ENCODE assay signal across 10 mouse cellular contexts in the genomic region with DNA sequence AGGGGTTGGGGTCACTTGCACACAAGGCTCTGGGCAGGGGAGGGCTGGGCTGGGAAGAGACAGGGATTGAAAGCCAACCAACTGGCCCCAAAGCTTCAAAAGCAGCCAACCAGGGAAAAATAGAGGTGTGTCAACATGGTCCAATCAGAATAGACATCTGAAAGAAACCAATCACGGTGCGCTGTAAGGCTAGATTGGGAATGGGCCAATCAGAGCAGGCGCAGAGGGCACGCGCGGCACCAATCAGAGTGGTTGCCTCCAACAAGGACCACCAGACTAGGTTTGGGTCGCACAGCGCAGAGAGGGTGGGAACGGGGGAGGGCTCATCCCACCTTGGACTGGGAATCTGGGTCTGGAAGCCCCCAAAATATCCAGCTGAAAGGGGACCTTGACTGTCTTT.
DNase-seq lines count a peak whose midpoint lies in the region; ATAC-seq and TF ChIP-seq lines count a peak whose summit lies in the region.
"Had no signal": no experiment of that assay in that cellular context is flagged by ENCODE, and none has a peak within 500 bp of the region (broad histone marks: within the 10 kb centered on the region; RNA-seq: fewer than 3 reads in every experiment).

No protein-coding gene starts in this region.

- no peak overlapping the region for H3K9ac ChIP-seq in kidney, embryonic 14.5 days (ENCODE audit: low read depth, low read length)
- no peak overlapping the region for H3K9ac ChIP-seq in kidney, embryonic 15.5 days
- no peak overlapping the region for H3K9ac ChIP-seq in hindbrain, embryonic 15.5 days
- H3K9ac ChIP-seq in neural tube, embryonic 13.5 days = no peak overlapping the region
- H3K9ac ChIP-seq: heart, embryonic 15.5 days had no signal

- H3K27me3 ChIP-seq in kidney, embryonic 14.5 days (ENCODE audit: control insufficient read depth, insufficient read depth, low read length) = no peaks in the 10 kb centered on the region
- 0 out of 2 replicates have a peak, but pooled peaks cover 2% of the 10 kb centered on the region for H3K27me3 ChIP-seq in kidney, embryonic 15.5 days
- no peaks in the 10 kb centered on the region for H3K27me3 ChIP-seq in hindbrain, embryonic 15.5 days
- H3K27me3 ChIP-seq in neural tube, embryonic 13.5 days = peaks cover 4% of the 10 kb centered on the region; the same call in 1 of the 2 replicates

- 0 out of 2 replicates have a peak, but pooled peaks cover 3% of the 10 kb centered on the region for H3K9me3 ChIP-seq in kidney, embryonic 14.5 days (ENCODE audit: control insufficient read depth, low read length)
- no peaks in the 10 kb centered on the region; the same call in 1 of the 2 replicates for H3K9me3 ChIP-seq in kidney, embryonic 15.5 days (replicated peaks)
- H3K9me3 ChIP-seq in hindbrain, embryonic 15.5 days = no peaks in the 10 kb centered on the region; the same call in 1 of the 2 replicates
- 0 out of 2 replicates have a peak, but pooled peaks cover 5% of the 10 kb centered on the region for H3K9me3 ChIP-seq in neural tube, embryonic 13.5 days
- H3K9me3 ChIP-seq: heart, embryonic 15.5 days had no signal

- WGBS in kidney, embryonic 14.5 days = 58% methylated on average over 9 of the region's 9 CpGs
- 50% methylated on average over 9 of the region's 9 CpGs for WGBS in kidney, embryonic 15.5 days
- WGBS in hindbrain, embryonic 15.5 days = 52% methylated on average over 9 of the region's 9 CpGs
- WGBS in neural tube, embryonic 13.5 days = 43% methylated on average over 9 of the region's 9 CpGs

- H3K4me2 ChIP-seq in kidney, embryonic 14.5 days (replicated peaks; ENCODE audit: low read depth, low read length) = no peak overlapping the region; the same call in 1 of the 2 replicates
- no peak overlapping the region for H3K4me2 ChIP-seq in kidney, embryonic 15.5 days
- H3K4me2 ChIP-seq in hindbrain, embryonic 15.5 days = peak overlapping the region; percentile 4; the same call in 1 of the 2 replicates
- H3K4me2 ChIP-seq in neural tube, embryonic 13.5 days = 0 out of 2 replicates have a peak overlapping the region, but pooled peaks have one; percentile 18

- peaks cover 21% of the 10 kb centered on the region for H3K4me1 ChIP-seq in kidney, embryonic 14.5 days (ENCODE audit: control insufficient read depth, insufficient read depth, low read length)
- H3K4me1 ChIP-seq in kidney, embryonic 15.5 days = peaks cover 44% of the 10 kb centered on the region
- H3K4me1 ChIP-seq in bone marrow macrophage, adult 2 months (ENCODE audit: control insufficient read depth, insufficient read depth, low read length) = peaks cover 15% of the 10 kb centered on the region
- H3K4me1 ChIP-seq in hindbrain, embryonic 15.5 days (replicated peaks) = peaks cover 18% of the 10 kb centered on the region
- peaks cover 22% of the 10 kb centered on the region for H3K4me1 ChIP-seq in neural tube, embryonic 13.5 days (replicated peaks)

- no peak overlapping the region for H3K4me3 ChIP-seq in kidney, embryonic 14.5 days (ENCODE audit: low read length)
- no peak overlapping the region for H3K4me3 ChIP-seq in kidney, embryonic 15.5 days (replicated peaks)
- H3K4me3 ChIP-seq in bone marrow macrophage, adult 2 months (ENCODE audit: insufficient read depth, low read length) = no peak overlapping the region
- H3K4me3 ChIP-seq in hindbrain, embryonic 15.5 days = no peak overlapping the region
- H3K4me3 ChIP-seq in neural tube, embryonic 13.5 days = no peak overlapping the region
- H3K4me3 ChIP-seq: heart, embryonic 15.5 days had no signal

- TF ChIP-seq POLR2A in bone marrow macrophage, adult 2 months (IDR thresholded peaks at IDR 0.05; ENCODE audit: borderline replicate concordance, low read depth, low read length) = no peak

- no peak for TF ChIP-seq CTCF in bone marrow macrophage, adult 2 months (IDR thresholded peaks at IDR 0.05; ENCODE audit: low read depth, low read length)

- no peak for DNase-seq in thymus, postnatal 36 days
- no peak for DNase-seq in spleen, postnatal 36 days (ENCODE audit: low spot score in 2 of 2)
- DNase-seq: thymus, adult 2 months had no signal

- no peaks in the 10 kb centered on the region for H3K36me3 ChIP-seq in kidney, embryonic 14.5 days (ENCODE audit: control insufficient read depth, insufficient read depth, low read length)
- H3K36me3 ChIP-seq in kidney, embryonic 15.5 days = no peaks in the 10 kb centered on the region
- no peaks in the 10 kb centered on the region for H3K36me3 ChIP-seq in hindbrain, embryonic 15.5 days
- no peaks in the 10 kb centered on the region for H3K36me3 ChIP-seq in neural tube, embryonic 13.5 days
- H3K36me3 ChIP-seq: heart, embryonic 15.5 days had no signal

- no peak overlapping the region for H3K27ac ChIP-seq in kidney, embryonic 14.5 days (ENCODE audit: low read depth, low read length)
- H3K27ac ChIP-seq in kidney, embryonic 15.5 days = no peak overlapping the region
- peak overlapping the region; percentile 96 for H3K27ac ChIP-seq in bone marrow macrophage, adult 2 months (ENCODE audit: insufficient read depth, low read depth, low read length)
- peak overlapping the region; percentile 59; the same call in 1 of the 2 replicates for H3K27ac ChIP-seq in hindbrain, embryonic 15.5 days (replicated peaks)
- H3K27ac ChIP-seq in neural tube, embryonic 13.5 days (replicated peaks) = peak overlapping the region; percentile 62; the same call in 1 of the 2 replicates
- H3K27ac ChIP-seq: heart, embryonic 15.5 days had no signal

- peak; percentile 24; the same call in 1 of the 2 replicates for ATAC-seq in kidney, embryonic 14.5 days (ENCODE audit: low FRiP score, low TSS enrichment)
- ATAC-seq in kidney, embryonic 15.5 days (replicated peaks; ENCODE audit: low FRiP score) = no peak
- no peak for ATAC-seq in hindbrain, embryonic 15.5 days (ENCODE audit: low FRiP score, low read depth)
- ATAC-seq in neural tube, embryonic 13.5 days (ENCODE audit: low read depth) = no peak
- ATAC-seq: forebrain, embryonic 14.5 days had no signal

Comparison
In these comparisons a context has a peak if more than half of its experiments do, and no peak if none do; other contexts are left out.
1. H3K27ac ChIP-seq: peak in bone marrow macrophage, adult 2 months (single experiment), hindbrain, embryonic 15.5 days (single experiment) and neural tube, embryonic 13.5 days (single experiment); none in kidney, embryonic 14.5 days (single experiment) and kidney, embryonic 15.5 days (single experiment).
2. H3K4me2 ChIP-seq: peak in hindbrain, embryonic 15.5 days (single experiment) and neural tube, embryonic 13.5 days (single experiment); none in kidney, embryonic 14.5 days (single experiment) and kidney, embryonic 15.5 days (single experiment).